Mouse (Mus musculus): ENCODE data around the gene Recql5.

- no peak for TF ChIP-seq CTCF (IDR thresholded peaks at IDR 0.05; ENCODE audit: extremely low read depth, insufficient read depth, insufficient read length, insufficient replicate concordance)
- TF ChIP-seq POLR2A (IDR thresholded peaks at IDR 0.05; ENCODE audit: low read depth, low read length), result no peak
Measured at GRCm38 (mm10) chr11:115869393-115869792, 63.9 kb downstream of the Recql5 start.
